Mouse (Mus musculus): Measurements from ENCODE around the gene N4bp2. TPM values are rescaled to one million over a fixed set of nuclear protein-coding genes. Genes with fewer than 3 reads are reported as not detected.

Gene N4bp2
- total and polyA plus RNA-seq, 3 experiments = 13.1 to 16.4 (median 15.1) TPM

- TF ChIP-seq RCOR1 (conservative IDR thresholded peaks at IDR 0.05; ENCODE audit: low read depth, low read length) = no peak
- no peak for TF ChIP-seq MEF2A (IDR thresholded peaks at IDR 0.05; ENCODE audit: borderline replicate concordance, low read depth, low read length)
- TF ChIP-seq E2F4 (IDR thresholded peaks at IDR 0.05; ENCODE audit: insufficient replicate concordance, low read depth, low read length) = no peak
- no peak for TF ChIP-seq JUN (IDR thresholded peaks at IDR 0.05; ENCODE audit: insufficient read depth, low read depth, low read length)
- TF ChIP-seq GABPA (IDR thresholded peaks at IDR 0.05; ENCODE audit: insufficient replicate concordance, low read depth, low read length) = no peak
- peak; percentile 55; the same call in 1 of the 2 replicates for TF ChIP-seq MYC (IDR thresholded peaks at IDR 0.05; ENCODE audit: low read depth, low read length)
- TF ChIP-seq BHLHE40 (IDR thresholded peaks at IDR 0.05; ENCODE audit: low read depth, low read length) = 0 out of 2 replicates have a peak, but pooled peaks have one; percentile 17
- no peak for TF ChIP-seq NELFE (IDR thresholded peaks at IDR 0.05; ENCODE audit: low read depth, low read length)
Observed at GRCm38 (mm10) chr5:65862217-65862927, 99.1 kb downstream of the N4bp2 start (continued).

- peaks cover 48% of the 10 kb centered on the region for H3K79me2 ChIP-seq (replicated peaks; ENCODE audit: control insufficient read depth, extremely low read depth, insufficient read depth, poor library complexity, severe bottlenecking)
- H3K4me1 ChIP-seq (ENCODE audit: control insufficient read depth in 1 of 2, insufficient read depth in 2 of 2) = peaks cover 15 to 73% of the 10 kb centered on the region in 2 experiments
- peak; percentile 66 for TF ChIP-seq HCFC1 (IDR thresholded peaks at IDR 0.05; ENCODE audit: low read depth, low read length)
- TF ChIP-seq JUN (IDR thresholded peaks at IDR 0.05; ENCODE audit: insufficient read depth, low read depth, low read length) = no peak
- peak; percentile 61 for TF ChIP-seq ZMIZ1 (IDR thresholded peaks at IDR 0.05; ENCODE audit: low read depth, low read length)
- 0 out of 2 replicates have a peak, but pooled peaks have one; percentile 7 for TF ChIP-seq EP300 (IDR thresholded peaks at IDR 0.05; ENCODE audit: low read length)
- TF ChIP-seq CTCF (conservative IDR thresholded peaks at IDR 0.05 in 1 of 2, IDR thresholded peaks at IDR 0.05 in 1 of 2; ENCODE audit: low read depth in 2 of 2, low read length in 2 of 2) = no peak
- no peak for TF ChIP-seq KAT2A (IDR thresholded peaks at IDR 0.05; ENCODE audit: insufficient replicate concordance, low read length)
- TF ChIP-seq MAX (IDR thresholded peaks at IDR 0.05; ENCODE audit: low read length) = peak; percentile 92
- TF ChIP-seq ELF1 (IDR thresholded peaks at IDR 0.05; ENCODE audit: low read depth, low read length) = peak; percentile 73
- peak; percentile 73; the same call in 1 of the 2 replicates for TF ChIP-seq RCOR1 (conservative IDR thresholded peaks at IDR 0.05; ENCODE audit: low read depth, low read length)
- no peak for TF ChIP-seq E2F4 (IDR thresholded peaks at IDR 0.05; ENCODE audit: insufficient replicate concordance, low read depth, low read length)
- peak; percentile 45; the same call in 1 of the 2 replicates for TF ChIP-seq BHLHE40 (IDR thresholded peaks at IDR 0.05; ENCODE audit: low read depth, low read length)
- no peak for TF ChIP-seq ZC3H11A (IDR thresholded peaks at IDR 0.05; ENCODE audit: low read depth, low read length)
- peak; percentile 52; the same call in 1 of the 2 replicates for TF ChIP-seq TCF12 (IDR thresholded peaks at IDR 0.05; ENCODE audit: low read depth, low read length)
- TF ChIP-seq MAZ (IDR thresholded peaks at IDR 0.05; ENCODE audit: low read depth, low read length) = no peak
- peak; percentile 83 for TF ChIP-seq MYC (IDR thresholded peaks at IDR 0.05; ENCODE audit: low read depth, low read length)
- peak; percentile 71 for TF ChIP-seq POLR2AphosphoS2 (IDR thresholded peaks at IDR 0.05; ENCODE audit: low read depth, low read length)
- 0 out of 2 replicates have a peak, but pooled peaks have one; percentile 58 for TF ChIP-seq MEF2A (IDR thresholded peaks at IDR 0.05; ENCODE audit: borderline replicate concordance, low read depth, low read length)
- no peak for TF ChIP-seq JUND (conservative IDR thresholded peaks at IDR 0.05; ENCODE audit: low read depth, low read length)
- TF ChIP-seq NRF1 (IDR thresholded peaks at IDR 0.05; ENCODE audit: low read depth, low read length) = peak; percentile 87
- peak; percentile 61; the same call in 1 of the 2 replicates for TF ChIP-seq TBP (conservative IDR thresholded peaks at IDR 0.05; ENCODE audit: low read depth, low read length)
- TF ChIP-seq USF1 (IDR thresholded peaks at IDR 0.05; ENCODE audit: low read depth, low read length) = no peak
- peak; percentile 81; the same call in 1 of the 2 replicates for TF ChIP-seq MXI1 (IDR thresholded peaks at IDR 0.05; ENCODE audit: low read depth, low read length)
- TF ChIP-seq MAFK (IDR thresholded peaks at IDR 0.05; ENCODE audit: insufficient replicate concordance, low read length) = peak; percentile 5; the same call in 1 of the 2 replicates
- TF ChIP-seq SIN3A (IDR thresholded peaks at IDR 0.05; ENCODE audit: low read length) = peak; percentile 92
- no peak for TF ChIP-seq USF2 (conservative IDR thresholded peaks at IDR 0.05; ENCODE audit: low read depth, low read length)
- TF ChIP-seq NELFE (IDR thresholded peaks at IDR 0.05; ENCODE audit: low read depth, low read length) = peak; percentile 85
- TF ChIP-seq CHD1 (IDR thresholded peaks at IDR 0.05; ENCODE audit: low read depth, low read length) = peak; percentile 92; the same call in 1 of the 2 replicates
- no peak for TF ChIP-seq PAX5 (IDR thresholded peaks at IDR 0.05; ENCODE audit: low read length)
- no peak for TF ChIP-seq GABPA (IDR thresholded peaks at IDR 0.05; ENCODE audit: insufficient replicate concordance, low read depth, low read length)
- peak; percentile 54; the same call in 1 of the 2 replicates for TF ChIP-seq IRF4 (IDR thresholded peaks at IDR 0.05; ENCODE audit: low read depth, low read length)
- peak; percentile 81 for TF ChIP-seq POLR2A (IDR thresholded peaks at IDR 0.05; ENCODE audit: low read depth, low read length)
- H3K27ac ChIP-seq (ENCODE audit: insufficient read depth, low read depth) = peak overlapping the region; percentile 82
- no peaks in the 10 kb centered on the region for H3K9me3 ChIP-seq (replicated peaks; ENCODE audit: low read length)
- DNase-seq (ENCODE audit: extremely low read depth) = peak; percentile 94
- H3K4me2 ChIP-seq (ENCODE audit: insufficient read depth, low read depth, poor library complexity, severe bottlenecking) = peak overlapping the region; percentile 67
- H3K9ac ChIP-seq (ENCODE audit: insufficient read depth, low read depth) = peak overlapping the region; percentile 77
- H3K36me3 ChIP-seq (replicated peaks in 1 of 2; ENCODE audit: control insufficient read depth in 1 of 2, insufficient read depth in 1 of 2, low read length in 1 of 2) = peaks cover 0 to 3% of the 10 kb centered on the region in 2 experiments
- H3K27me3 ChIP-seq (replicated peaks) = no peaks in the 10 kb centered on the region
- H3K4me3 ChIP-seq (replicated peaks in 1 of 3; ENCODE audit: low read depth in 2 of 3, low read length in 2 of 3, poor library complexity in 1 of 3) = peak overlapping the region; percentile 65 to 69 (median 68)
- in situ Hi-C loops (cut with MboI; ENCODE audit: low pct_ligation_motif_present, low pct_unique_long_range_greater_than_20kb, low sequenced_read_pairs) (no loop called here), dilution Hi-C loops (cut with MboI; ENCODE audit: extremely low pct_ligation_motif_present, extremely low pct_unique_long_range_greater_than_20kb, low sequenced_read_pairs) (no loop called here)
Observed at GRCm38 (mm10) chr5:65863349-65863749, 100.0 kb downstream of the N4bp2 start.

All from CH12.LX (cell line).